Mouse (Mus musculus) olfactory bulb, adult 2 months (tissue): ENCODE results near the gene Mettl7a2.
"Not testable (repeated sequence)": the region's sequence is repeated elsewhere in the genome, so short reads cannot be mapped to it uniquely, and the experiment has no call there.

Experiments
- CTCF ChIP-seq: fragments of 200-500 bp; IDR thresholded peaks from 2 replicates; pipeline ENCODE4 v1.5.1; 2012; ENCODE audit warnings: low read depth, mild to moderate bottlenecking, low read length, moderate library complexity; ENCODE audit not compliant: insufficient read depth
- POLR2A ChIP-seq: fragments of 200-500 bp; IDR thresholded peaks from 2 replicates; pipeline ENCODE4 v1.6.1; 2012; ENCODE audit warnings: mild to moderate bottlenecking, low read depth, low read length, moderate library complexity; ENCODE audit not compliant: insufficient read depth

DNA sequence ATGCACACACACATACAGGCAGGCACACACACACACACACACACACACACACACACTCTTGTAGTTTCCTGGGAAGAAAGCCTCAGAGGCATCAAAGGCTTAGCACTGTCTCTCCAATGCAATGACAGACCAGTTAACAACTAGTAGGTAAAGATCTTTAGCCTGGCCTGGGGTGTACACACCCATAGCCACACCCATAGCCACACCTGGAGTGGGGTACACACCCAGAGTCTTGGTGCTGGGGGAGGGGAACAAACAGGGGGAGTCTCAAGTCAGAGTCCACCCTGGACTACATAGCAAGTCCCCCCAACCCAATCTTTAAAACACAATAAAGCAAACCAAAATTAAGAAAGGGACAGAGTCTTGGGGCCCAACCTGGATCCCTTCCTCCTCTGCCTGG lies 15.7 kb upstream of the Mettl7a2 start:
- TF ChIP-seq CTCF, POLR2A: not testable (repeated sequence)
